Mouse (Mus musculus) MEL (cell line): ENCODE measurements around the gene Gm42791. TPM values are rescaled to one million over a fixed set of nuclear protein-coding genes. Genes with fewer than 3 reads are reported as not detected.
A peak's percentile ranks its signal among the peaks of the same experiment; 100 is the strongest.

Experiments
- DNase-seq: peaks from one replicate; pipeline ENCODE4 v3.0.0; 2011; ENCODE audit warnings: low read depth, low spot score
- H3K27ac ChIP-seq: 2 replicates; pipeline ENCODE4 v1.5.1; 2012; ENCODE audit warnings: low read depth, mild to moderate bottlenecking, control low read depth, low read length, moderate library complexity; ENCODE audit not compliant: control insufficient read depth
- H3K27me3 ChIP-seq, 2 experiments: fragments of 150-350 bp in 1 of 2; sonication (generic) in 1 of 2; 2 replicates each; pipeline ENCODE4 v1.6.1; 2012; ENCODE audit warnings: low read length in 2 of 2, mild to moderate bottlenecking in 2 of 2, improper control_type of control experiment in 1 of 2, moderate library complexity in 1 of 2; ENCODE audit not compliant: insufficient read depth in 2 of 2, control insufficient read depth in 1 of 2
- H3K36me3 ChIP-seq, 2 experiments: 2 replicates each; pipeline ENCODE4 v1.6.1; 2012 to 2014; ENCODE audit warnings: low read length in 2 of 2, improper control_type of control experiment in 1 of 2, inconsistent platforms in 1 of 2, mild to moderate bottlenecking in 1 of 2; ENCODE audit not compliant: insufficient read depth in 2 of 2, control insufficient read depth in 1 of 2
- H3K4me1 ChIP-seq, 2 experiments: fragments of 150-350 bp in 1 of 2; sonication (generic) in 1 of 2; 2 replicates each; pipeline ENCODE4 v1.6.1; 2012; ENCODE audit warnings: low read length in 2 of 2, improper control_type of control experiment in 1 of 2, mild to moderate bottlenecking in 1 of 2; ENCODE audit not compliant: insufficient read depth in 2 of 2, control insufficient read depth in 1 of 2
- H3K4me3 ChIP-seq, 2 experiments: fragments of 150-350 bp in 1 of 2; sonication (generic) in 1 of 2; 2 replicates each; pipeline ENCODE4 v1.5.1; 2012; ENCODE audit warnings: low read depth in 2 of 2, low read length in 2 of 2, mild to moderate bottlenecking in 2 of 2, moderate library complexity in 2 of 2, control low read depth in 1 of 2, improper control_type of control experiment in 1 of 2; ENCODE audit not compliant: control insufficient read depth in 1 of 2, insufficient read depth in 1 of 2
- H3K79me2 ChIP-seq: 2 replicates; pipeline ENCODE4 v1.6.1; 2012; ENCODE audit warnings: mild to moderate bottlenecking, low read length, moderate library complexity; ENCODE audit not compliant: control insufficient read depth, poor library complexity, insufficient read depth
- H3K9ac ChIP-seq: 2 replicates; pipeline ENCODE4 v1.6.1; 2012; ENCODE audit warnings: low read depth, mild to moderate bottlenecking, control low read depth, low read length, moderate library complexity; ENCODE audit not compliant: control insufficient read depth, poor library complexity, severe bottlenecking
- H3K9me3 ChIP-seq: fragments of 150-350 bp; sonication (generic); replicated peaks from 2 replicates; pipeline ENCODE4 v1.6.1; 2012; ENCODE audit warnings: mild to moderate bottlenecking, low read length, improper control_type of control experiment, moderate library complexity; ENCODE audit not compliant: insufficient read depth
- BHLHE40 ChIP-seq: IDR thresholded peaks from 2 replicates; pipeline ENCODE4 v1.6.1; 2012; ENCODE audit warnings: low read depth, mild to moderate bottlenecking, inconsistent platforms, low read length, improper control_type of control experiment, borderline replicate concordance
- CTCF ChIP-seq, 3 experiments: IDR thresholded peaks in 2 of 3; conservative IDR thresholded peaks in 1 of 3; 2 replicates each; pipeline ENCODE4 v1.5.1; 2011 to 2012; ENCODE audit warnings: low read length in 3 of 3, low read depth in 2 of 3, mild to moderate bottlenecking in 2 of 3, improper control_type of control experiment in 1 of 3, inconsistent platforms in 1 of 3, mixed read lengths in 1 of 3, moderate library complexity in 1 of 3; ENCODE audit not compliant: control insufficient read depth in 1 of 3, insufficient read depth in 1 of 3, poor library complexity in 1 of 3, severe bottlenecking in 1 of 3
- E2F4 ChIP-seq: IDR thresholded peaks from 2 replicates; pipeline ENCODE4 v1.6.1; 2011; ENCODE audit warnings: low read depth, low read length, improper control_type of control experiment, borderline replicate concordance
- ETS1 ChIP-seq: IDR thresholded peaks from 2 replicates; pipeline ENCODE4 v1.6.1; 2012; ENCODE audit warnings: low read depth, mild to moderate bottlenecking, inconsistent platforms, low read length, improper control_type of control experiment, moderate library complexity
- GABPA ChIP-seq: IDR thresholded peaks from 2 replicates; pipeline ENCODE4 v1.6.1; 2012; ENCODE audit warnings: low read depth, mild to moderate bottlenecking, inconsistent platforms, low read length, improper control_type of control experiment, moderate library complexity
- GATA1 ChIP-seq: IDR thresholded peaks from 2 replicates; pipeline ENCODE4 v1.6.1; 2011; ENCODE audit warnings: low read depth, low read length, improper control_type of control experiment
- HCFC1 ChIP-seq: IDR thresholded peaks from 2 replicates; pipeline ENCODE4 v1.6.1; 2012; ENCODE audit warnings: low read depth, mild to moderate bottlenecking, inconsistent platforms, low read length, improper control_type of control experiment, moderate library complexity
- KAT2A ChIP-seq: conservative IDR thresholded peaks from 2 replicates; pipeline ENCODE4 v1.6.1; 2012; ENCODE audit warnings: low read depth, low read length, improper control_type of control experiment, inconsistent platforms
- MAX ChIP-seq: IDR thresholded peaks from 2 replicates; pipeline ENCODE4 v1.6.1; 2011; ENCODE audit warnings: low read length, improper control_type of control experiment
- MAZ ChIP-seq: IDR thresholded peaks from 2 replicates; pipeline ENCODE4 v1.6.1; 2012; ENCODE audit warnings: low read depth, mild to moderate bottlenecking, inconsistent platforms, low read length, improper control_type of control experiment
- MXI1 ChIP-seq: IDR thresholded peaks from 2 replicates; pipeline ENCODE4 v1.6.1; 2011; ENCODE audit warnings: mild to moderate bottlenecking, low read depth, low read length, improper control_type of control experiment
- MYB ChIP-seq: IDR thresholded peaks from 2 replicates; pipeline ENCODE4 v1.6.1; 2011; ENCODE audit warnings: mild to moderate bottlenecking, low read depth, low read length, improper control_type of control experiment
- MYC ChIP-seq: IDR thresholded peaks from 2 replicates; pipeline ENCODE4 v1.6.1; 2011; ENCODE audit warnings: low read depth, mild to moderate bottlenecking, low read length, improper control_type of control experiment, moderate library complexity
- NELFE ChIP-seq: IDR thresholded peaks from 2 replicates; pipeline ENCODE4 v1.6.1; 2011; ENCODE audit warnings: low read depth, low read length, improper control_type of control experiment
- POLR2AphosphoS5 ChIP-seq: IDR thresholded peaks from 2 replicates; pipeline ENCODE4 v1.6.1; 2012; ENCODE audit warnings: low read depth, borderline replicate concordance, mild to moderate bottlenecking, inconsistent platforms, low read length, moderate library complexity, mixed read lengths
- RAD21 ChIP-seq: IDR thresholded peaks from 2 replicates; pipeline ENCODE4 v1.6.1; 2011; ENCODE audit warnings: mild to moderate bottlenecking, low read depth, low read length, improper control_type of control experiment
- RCOR1 ChIP-seq: IDR thresholded peaks from 2 replicates; pipeline ENCODE4 v1.6.1; 2012; ENCODE audit warnings: low read depth, mild to moderate bottlenecking, inconsistent platforms, low read length, improper control_type of control experiment
- SIN3A ChIP-seq: IDR thresholded peaks from 2 replicates; pipeline ENCODE4 v1.6.1; 2012; ENCODE audit warnings: low read length, improper control_type of control experiment, inconsistent platforms
- SMC3 ChIP-seq: IDR thresholded peaks from 2 replicates; pipeline ENCODE4 v1.6.1; 2011; ENCODE audit warnings: low read depth, low read length, improper control_type of control experiment
- TAL1 ChIP-seq: IDR thresholded peaks from 2 replicates; pipeline ENCODE4 v1.6.1; 2012; ENCODE audit warnings: mild to moderate bottlenecking, inconsistent platforms, low read length, moderate library complexity, mixed read lengths
- UBTF ChIP-seq: IDR thresholded peaks from 2 replicates; pipeline ENCODE4 v1.6.1; 2012; ENCODE audit warnings: low read depth, mild to moderate bottlenecking, inconsistent platforms, low read length, improper control_type of control experiment, moderate library complexity, borderline replicate concordance; ENCODE audit not compliant: insufficient read depth
- USF2 ChIP-seq, 2 experiments: IDR thresholded peaks; 2 replicates each; pipeline ENCODE4 v1.6.1; 2011 to 2012; ENCODE audit warnings: improper control_type of control experiment in 2 of 2, low read length in 2 of 2, borderline replicate concordance in 1 of 2, inconsistent platforms in 1 of 2, low read depth in 1 of 2, mild to moderate bottlenecking in 1 of 2; ENCODE audit not compliant: insufficient read depth in 1 of 2
- ZC3H11A ChIP-seq: IDR thresholded peaks from 2 replicates; pipeline ENCODE4 v1.6.1; 2012; ENCODE audit warnings: low read depth, mild to moderate bottlenecking, inconsistent platforms, low read length, improper control_type of control experiment
- ZKSCAN1 ChIP-seq: IDR thresholded peaks from 2 replicates; pipeline ENCODE4 v1.6.1; 2012; ENCODE audit warnings: low read depth, mild to moderate bottlenecking, inconsistent platforms, low read length, improper control_type of control experiment, moderate library complexity
- ZMIZ1 ChIP-seq: IDR thresholded peaks from 2 replicates; pipeline ENCODE4 v1.6.1; 2012; ENCODE audit warnings: low read depth, mild to moderate bottlenecking, inconsistent platforms, low read length, improper control_type of control experiment, moderate library complexity
- polyA plus RNA-seq, 2 experiments: library from polyadenylated mRNA; stranded (reverse) in 1 of 2; unstranded in 1 of 2; fragments of >175 nt in 1 of 2; fragments of >200 nt in 1 of 2; gene quantifications; 2 replicates each; pipeline versions ENCODE4 v1.2.1 to v1.2.4; 2012; ENCODE audit warnings: low replicate concordance in 2 of 2, low read depth in 1 of 2; ENCODE audit not compliant: insufficient read length in 2 of 2, insufficient read depth in 1 of 2, missing spikeins in 1 of 2
- total RNA-seq: library from RNA; depleted of rRNA; stranded (reverse); fragments of 300-350 nt; gene quantifications from 2 replicates; pipeline ENCODE4 v1.2.3, GENCODE M21; 2012

Gene Gm42791
- total and polyA plus RNA-seq, 3 experiments, result 1.2 to 2.1 TPM; not detected in 1

DNA sequence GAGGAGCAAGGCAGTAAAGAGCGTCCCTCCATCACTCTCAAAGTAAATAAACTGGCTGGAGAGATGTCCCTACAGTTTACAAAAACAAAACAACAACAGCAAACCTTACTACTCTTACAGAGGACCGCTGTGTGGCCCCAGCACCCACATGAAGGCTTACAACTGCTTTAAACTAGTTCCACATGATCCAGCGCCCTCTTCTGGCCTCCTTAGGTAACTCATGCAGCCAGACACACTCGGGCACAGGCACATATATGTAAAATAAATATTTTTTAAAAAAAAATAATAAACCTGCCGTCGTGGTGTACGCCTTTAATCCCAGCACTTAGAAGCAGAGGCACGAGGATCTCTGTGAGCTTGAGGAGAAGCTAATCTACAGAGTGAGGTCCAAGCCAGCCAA is 32.4 kb upstream of the Gm42791 start:
- Histone ChIP-seq H3K4me3 (no peak overlapping the region), H3K36me3 (peaks cover 0 to 18% of the 10 kb centered on the region in 2 experiments; a peak in 2 of 4 replicates), H3K79me2 (peaks cover 2% of the 10 kb centered on the region; the same call in 1 of the 2 replicates), H3K4me1 (peaks cover 8 to 19% of the 10 kb centered on the region in 2 experiments), H3K27me3 (no peaks in the 10 kb centered on the region), H3K9me3 (no peaks in the 10 kb centered on the region), H3K9ac (no peak overlapping the region), H3K27ac (no peak overlapping the region)
- peak; percentile 66 for DNase-seq
- TF ChIP-seq UBTF (no peak), RCOR1 (no peak), USF2 (IDR thresholded peaks at IDR 0.05; ENCODE audit: borderline replicate concordance in 1 of 2, insufficient read depth in 1 of 2, low read depth in 1 of 2, low read length in 2 of 2) (no peak), ZKSCAN1 (no peak), MXI1 (no peak), GABPA (no peak), ZC3H11A (0 out of 2 replicates have a peak, but pooled peaks have one; percentile 13), BHLHE40 (no peak), KAT2A (no peak), POLR2AphosphoS5 (no peak), CTCF (IDR thresholded peaks at IDR 0.05 in 2 of 3, conservative IDR thresholded peaks at IDR 0.05 in 1 of 3; ENCODE audit: control insufficient read depth in 1 of 3, insufficient read depth in 1 of 3, low read depth in 2 of 3, low read length in 3 of 3, poor library complexity in 1 of 3, severe bottlenecking in 1 of 3) (peak; percentile 45 to 65 (median 55)), ETS1 (no peak), RAD21 (peak; percentile 51), MAZ (no peak), SMC3 (peak; percentile 40; the same call in 1 of the 2 replicates)

DNA sequence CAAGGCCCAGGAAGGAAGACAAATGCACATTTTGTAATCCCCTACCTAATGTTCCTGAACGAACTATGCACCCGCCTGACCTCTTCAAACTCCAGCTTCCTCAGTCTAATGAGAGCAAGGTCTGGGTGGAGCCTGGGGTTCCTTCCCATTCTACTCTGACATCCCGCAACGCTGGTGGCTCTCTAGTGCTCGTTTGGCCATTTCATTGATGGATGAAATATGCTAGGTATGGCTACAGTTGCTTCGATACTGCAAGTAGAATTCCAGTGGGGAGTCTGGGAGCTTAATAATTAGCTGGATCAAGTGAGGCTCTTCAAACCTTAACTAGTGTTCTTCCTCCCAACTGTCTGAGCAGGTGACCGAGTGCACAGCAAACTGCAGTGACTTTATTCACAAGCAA is 26.2 kb upstream of the Gm42791 start:
- Histone ChIP-seq H3K4me3 (no peak overlapping the region), H3K9ac (no peak overlapping the region), H3K79me2 (no peaks in the 10 kb centered on the region), H3K27me3 (no peaks in the 10 kb centered on the region), H3K4me1 (peaks cover 8 to 13% of the 10 kb centered on the region in 2 experiments), H3K27ac (no peak overlapping the region), H3K9me3 (no peaks in the 10 kb centered on the region), H3K36me3 (peaks cover 0 to 12% of the 10 kb centered on the region in 2 experiments; a peak in 2 of 4 replicates)
- DNase-seq, result no peak
- no peak for TF ChIP-seq NELFE
- TF ChIP-seq MAZ, result no peak
- TF ChIP-seq USF2 (IDR thresholded peaks at IDR 0.05; ENCODE audit: borderline replicate concordance in 1 of 2, insufficient read depth in 1 of 2, low read depth in 1 of 2, low read length in 2 of 2), result no peak
- no peak for TF ChIP-seq HCFC1
- no peak for TF ChIP-seq KAT2A
- no peak for TF ChIP-seq MYB
- TF ChIP-seq MYC, result no peak
- TF ChIP-seq ZMIZ1, result no peak
- no peak for TF ChIP-seq POLR2AphosphoS5
- TF ChIP-seq SMC3, result no peak
- TF ChIP-seq SIN3A, result no peak
- no peak for TF ChIP-seq UBTF
- no peak for TF ChIP-seq RAD21
- TF ChIP-seq GATA1, result no peak
- TF ChIP-seq ZC3H11A, result no peak
- no peak for TF ChIP-seq TAL1
- TF ChIP-seq MAX, result no peak
- TF ChIP-seq CTCF (IDR thresholded peaks at IDR 0.05 in 2 of 3, conservative IDR thresholded peaks at IDR 0.05 in 1 of 3; ENCODE audit: control insufficient read depth in 1 of 3, insufficient read depth in 1 of 3, low read depth in 2 of 3, low read length in 3 of 3, poor library complexity in 1 of 3, severe bottlenecking in 1 of 3), result no peak
- no peak for TF ChIP-seq GABPA
- no peak for TF ChIP-seq E2F4
